Mouse (Mus musculus): ENCODE measurements at regions not wholly inside any gene's neighbourhood (a gene's known extent, or its start where the extent isn't known, plus 50 kb on each side); places are given as distances from the start of the nearest gene placed in this dataset.

DNA sequence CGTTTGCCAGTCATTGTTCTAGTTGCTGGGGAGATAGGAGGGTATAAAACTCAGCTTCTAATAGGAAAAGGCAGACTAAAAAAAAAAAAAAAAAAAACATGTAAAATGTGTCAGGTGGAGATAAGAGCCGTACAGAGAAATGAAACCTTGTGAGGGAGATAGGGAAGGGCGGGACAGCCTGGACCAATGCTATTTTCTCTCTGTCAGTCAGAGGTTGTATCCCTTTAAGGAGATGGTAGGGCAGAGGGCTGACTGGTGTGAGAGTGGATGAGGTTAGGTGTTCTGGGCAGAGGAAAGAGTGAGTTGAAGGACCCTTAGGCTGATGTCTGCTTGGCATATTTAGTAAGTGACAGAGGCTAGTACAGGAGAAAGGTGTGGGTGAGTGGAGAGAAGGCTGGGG, 169.2 kb upstream of the Serpine2 start:
- peak; percentile 15 for DNase-seq (ENCODE audit: low spot score)

DNA sequence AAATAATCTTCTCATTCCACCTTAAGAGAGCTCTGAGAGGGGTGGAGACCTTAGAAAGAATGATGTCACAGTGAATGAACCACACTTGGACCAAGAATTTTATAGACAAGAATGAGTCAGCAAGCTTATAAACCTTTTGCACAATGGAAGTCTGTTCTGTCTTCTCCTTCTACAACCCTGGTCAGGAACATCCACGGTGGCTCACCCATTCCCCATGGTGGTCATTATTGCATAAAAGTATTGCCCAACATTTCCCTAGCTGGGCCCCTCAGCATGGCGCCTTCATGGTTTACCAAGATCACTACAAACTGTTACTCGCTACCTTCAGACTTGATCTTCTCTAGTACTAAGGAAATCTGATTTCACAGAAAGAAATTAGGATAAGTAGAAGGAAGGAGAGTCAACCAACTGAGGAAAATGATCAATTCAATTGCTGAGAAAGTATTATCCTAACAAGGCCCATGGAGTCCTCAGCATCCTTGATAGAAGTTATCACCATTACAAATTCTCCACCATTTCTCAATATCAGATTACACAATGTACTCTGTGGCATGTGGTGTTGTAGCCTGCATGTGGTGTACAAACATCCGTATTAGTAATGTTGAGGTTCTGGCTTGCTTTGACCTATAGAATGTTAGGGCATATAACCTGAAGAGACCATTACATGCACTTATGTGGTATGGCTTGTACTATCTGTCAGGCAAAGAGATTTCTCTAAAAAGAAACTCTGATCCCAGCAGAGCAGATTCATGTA, 165.1 kb upstream of the Serpine2 start:
- no peak for DNase-seq (ENCODE audit: low spot score)

DNA sequence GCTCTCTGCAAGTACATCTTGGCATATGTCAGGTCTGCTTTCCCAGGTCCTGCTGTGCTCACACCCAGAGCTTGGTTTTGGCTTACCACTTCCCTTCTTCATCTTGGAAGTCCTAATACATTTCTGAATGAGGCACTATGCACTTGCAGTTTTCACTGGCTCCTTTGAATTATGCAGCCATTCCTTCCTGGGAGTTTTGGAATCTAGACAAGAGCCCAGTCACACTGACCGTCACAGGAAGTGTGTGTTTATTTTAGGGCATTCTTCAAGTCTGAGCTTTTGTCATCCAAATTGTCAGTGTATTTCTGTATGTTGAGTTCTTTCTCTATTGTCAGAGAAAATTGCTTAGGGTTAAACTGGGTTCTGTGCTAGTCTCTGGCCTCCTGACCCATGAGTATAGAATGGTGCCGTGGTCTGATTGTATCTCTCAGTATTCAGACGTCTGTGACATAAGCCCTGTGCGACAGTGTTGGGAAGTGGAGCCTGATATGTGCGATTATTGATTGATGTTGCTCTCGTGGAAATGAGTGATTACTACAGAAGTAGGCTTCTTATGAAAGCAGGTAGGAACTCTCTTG, 162.6 kb upstream of the Serpine2 start:
- DNase-seq (ENCODE audit: low spot score): no peak

DNA sequence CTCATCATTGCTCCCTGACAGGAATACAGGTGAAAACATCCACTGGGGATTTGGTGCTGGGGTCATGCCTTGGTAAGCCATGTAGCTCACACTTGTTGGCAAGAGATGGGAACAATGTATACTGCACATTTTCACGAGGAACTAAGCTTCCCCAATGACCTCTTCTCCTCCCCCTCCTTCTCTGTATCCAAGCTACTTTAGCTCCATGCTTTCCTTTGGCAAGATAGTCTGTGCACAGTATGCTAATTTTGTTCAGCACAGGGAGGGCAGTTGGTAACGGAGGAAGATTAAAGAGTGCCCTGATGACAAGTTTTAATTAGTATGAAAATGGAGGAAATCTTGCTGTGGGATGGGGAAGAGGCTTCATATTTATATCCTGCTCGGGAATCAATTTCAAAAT, 160.9 kb upstream of the Serpine2 start:
- DNase-seq (ENCODE audit: low spot score): no peak

DNA sequence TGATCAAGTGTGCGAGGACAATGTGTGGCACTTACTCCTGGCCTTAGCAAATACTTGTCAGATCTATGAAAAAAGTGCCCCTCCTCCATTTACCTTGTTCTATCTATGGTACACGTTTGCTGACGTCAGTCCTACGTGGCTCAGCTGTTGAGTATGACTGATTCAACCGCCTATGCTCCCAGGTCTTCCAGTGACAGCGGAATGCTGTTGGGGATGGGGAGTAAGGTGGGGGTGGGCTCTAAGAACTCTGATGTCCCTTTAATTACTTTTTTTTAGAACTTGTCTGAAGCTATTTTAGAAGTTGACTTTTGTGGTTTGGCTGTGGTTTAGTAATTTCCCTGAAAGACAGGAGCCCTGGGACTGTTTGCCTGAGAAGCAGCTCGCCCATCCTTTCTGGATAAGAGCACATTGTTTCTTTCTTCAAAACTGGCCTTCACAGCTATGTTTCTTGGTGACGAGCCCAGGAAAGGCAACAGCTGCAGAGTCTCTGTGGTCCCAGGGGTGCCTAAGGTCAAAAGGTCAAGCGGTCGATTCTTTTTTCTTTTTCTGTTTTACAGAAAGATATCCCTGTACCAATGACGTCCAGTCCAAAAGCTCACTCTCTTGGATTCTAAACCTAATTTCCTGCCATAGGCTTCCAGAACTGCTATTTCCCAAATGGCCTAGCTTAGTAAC, 157.5 kb upstream of the Serpine2 start:
- DNase-seq (ENCODE audit: low spot score): no peak

DNA sequence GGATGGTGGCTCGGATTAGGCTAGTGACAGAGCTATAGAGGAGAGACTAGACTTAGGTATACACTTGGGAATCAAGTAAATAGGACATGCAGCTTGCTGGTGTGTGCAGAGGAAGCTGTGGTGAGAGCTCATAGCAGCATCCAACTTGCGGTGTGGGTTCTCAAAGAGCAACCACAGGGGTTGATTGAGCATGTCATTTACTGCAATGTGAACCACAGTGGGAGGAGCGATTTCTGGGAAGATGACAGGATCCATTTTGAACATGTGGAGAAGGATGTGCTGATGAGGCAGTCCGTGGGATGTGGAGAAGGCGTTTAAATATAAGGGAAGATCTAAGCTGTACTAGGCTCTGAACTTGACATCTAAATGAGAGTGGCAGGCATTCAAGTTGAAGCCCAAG, 154.5 kb upstream of the Serpine2 start:
- no peak for DNase-seq (ENCODE audit: low spot score)

DNA sequence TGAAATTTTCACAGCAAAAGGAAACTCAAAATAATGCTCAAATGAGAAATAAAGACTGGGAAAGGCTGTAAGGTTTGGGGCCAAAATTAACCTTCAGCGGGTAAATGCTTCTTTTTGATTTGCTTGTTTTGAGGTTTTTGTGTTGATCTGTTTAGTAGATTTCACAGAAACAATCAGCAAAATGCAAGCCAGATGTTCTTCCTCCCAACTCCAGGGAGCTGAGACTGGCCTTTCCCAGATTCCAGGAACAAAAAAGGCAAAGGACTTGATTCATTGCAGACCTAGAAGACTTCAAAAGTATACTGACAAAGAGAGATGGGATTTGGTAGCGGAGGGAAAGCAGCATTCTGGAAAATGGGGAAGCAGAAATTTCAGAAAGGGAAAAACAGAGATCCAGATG, 153.6 kb upstream of the Serpine2 start:
- DNase-seq (ENCODE audit: low spot score): no peak

DNA sequence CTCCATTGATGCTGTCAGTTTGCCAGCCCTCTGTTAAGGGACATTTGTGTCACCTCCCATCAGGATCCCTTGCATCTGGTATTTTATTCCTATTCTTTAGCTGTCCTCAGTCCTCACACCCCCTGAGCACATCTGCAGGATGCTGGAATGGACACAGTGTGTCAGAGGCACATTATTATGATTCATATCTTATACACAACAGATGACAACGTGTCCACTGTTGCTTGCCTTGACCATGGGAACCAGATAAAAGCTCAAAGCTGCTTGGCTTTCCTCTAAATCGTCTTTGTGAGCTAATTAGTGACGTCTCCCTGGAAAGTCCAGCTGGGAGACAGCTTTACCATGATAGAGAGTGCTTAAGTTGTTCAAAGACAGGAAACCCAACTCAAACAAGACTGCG, 149.7 kb upstream of the Serpine2 start:
- no peak for DNase-seq (ENCODE audit: low spot score)

DNA sequence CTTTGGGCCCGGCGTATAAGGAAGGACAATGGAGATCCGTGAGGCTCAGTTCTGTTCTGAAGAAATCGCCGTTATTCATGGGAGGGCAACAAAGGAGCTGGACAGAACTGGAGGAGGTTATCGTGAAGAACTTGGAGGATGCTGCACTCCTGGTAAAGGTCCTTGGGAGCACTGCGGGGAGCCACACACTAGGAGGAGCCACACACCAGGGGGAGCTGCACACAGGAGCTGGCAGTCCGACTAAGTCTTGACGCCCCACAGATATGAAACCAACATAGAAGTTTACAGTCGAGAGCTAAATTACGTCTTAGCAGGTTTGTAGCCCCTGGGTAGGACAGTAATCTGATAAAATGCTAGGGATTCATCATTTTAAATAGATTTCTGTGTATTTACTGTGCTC, 138.1 kb upstream of the Serpine2 start:
- no peak for DNase-seq (ENCODE audit: low spot score)

DNA sequence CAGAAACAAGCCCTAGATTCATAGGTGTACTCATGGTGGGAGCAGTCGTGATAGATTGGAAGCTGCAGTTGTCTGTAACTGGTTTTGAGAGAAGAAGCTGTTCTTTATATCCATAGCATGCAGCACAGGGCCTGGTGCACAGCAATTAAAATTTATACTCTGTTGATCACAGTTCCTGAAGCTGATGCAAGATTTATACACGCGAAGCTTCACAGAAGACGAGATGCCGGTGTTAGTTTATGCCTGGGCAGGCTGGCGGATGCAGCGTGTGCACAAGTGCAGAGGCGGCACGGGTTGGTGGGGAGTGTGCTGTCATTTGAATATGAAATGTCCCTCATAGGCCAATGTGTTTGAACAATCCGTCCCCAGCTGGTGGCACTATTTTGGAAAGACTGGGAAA, 136.9 kb upstream of the Serpine2 start:
- DNase-seq (ENCODE audit: low spot score): no peak

DNA sequence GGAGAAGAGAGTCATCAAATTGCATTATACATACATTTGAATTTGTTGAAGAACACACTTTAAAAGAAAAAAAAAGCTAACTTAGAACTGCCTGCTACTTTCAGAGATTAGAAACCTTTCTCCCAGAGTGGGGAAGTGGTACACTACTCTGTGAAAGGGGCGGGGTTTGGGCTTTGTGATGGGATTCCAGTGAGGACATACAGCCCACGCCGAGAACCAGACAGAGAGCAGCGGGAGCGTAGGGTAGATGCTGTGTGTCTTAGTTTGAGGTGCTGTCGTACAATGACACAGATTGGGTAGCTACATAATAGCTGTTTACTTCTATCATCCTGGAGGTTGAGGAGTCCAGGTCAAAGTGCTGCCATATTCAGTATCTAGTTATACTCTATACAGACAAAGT, 136.5 kb upstream of the Serpine2 start:
- DNase-seq (ENCODE audit: low spot score): no peak

DNA sequence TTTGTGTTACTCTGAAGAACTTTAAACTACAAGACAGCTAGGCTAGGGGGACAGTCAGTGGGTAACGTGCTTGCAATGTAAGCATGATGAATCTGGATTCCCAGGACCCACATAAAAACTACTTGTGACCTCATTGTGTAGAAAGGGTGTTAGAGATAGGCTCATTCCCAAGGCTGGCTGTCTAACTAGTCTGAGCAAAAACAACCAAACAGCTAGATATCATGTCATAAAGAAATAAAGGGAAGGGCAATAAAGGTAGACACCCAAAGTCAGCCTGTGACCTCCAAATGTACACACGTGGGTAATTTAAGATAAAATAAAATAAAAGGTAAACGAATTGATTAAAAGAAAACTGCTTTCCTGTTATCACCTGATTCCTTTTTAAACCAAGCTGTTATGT, 123.7 kb upstream of the Serpine2 start:
- DNase-seq (ENCODE audit: low spot score): no peak

DNA sequence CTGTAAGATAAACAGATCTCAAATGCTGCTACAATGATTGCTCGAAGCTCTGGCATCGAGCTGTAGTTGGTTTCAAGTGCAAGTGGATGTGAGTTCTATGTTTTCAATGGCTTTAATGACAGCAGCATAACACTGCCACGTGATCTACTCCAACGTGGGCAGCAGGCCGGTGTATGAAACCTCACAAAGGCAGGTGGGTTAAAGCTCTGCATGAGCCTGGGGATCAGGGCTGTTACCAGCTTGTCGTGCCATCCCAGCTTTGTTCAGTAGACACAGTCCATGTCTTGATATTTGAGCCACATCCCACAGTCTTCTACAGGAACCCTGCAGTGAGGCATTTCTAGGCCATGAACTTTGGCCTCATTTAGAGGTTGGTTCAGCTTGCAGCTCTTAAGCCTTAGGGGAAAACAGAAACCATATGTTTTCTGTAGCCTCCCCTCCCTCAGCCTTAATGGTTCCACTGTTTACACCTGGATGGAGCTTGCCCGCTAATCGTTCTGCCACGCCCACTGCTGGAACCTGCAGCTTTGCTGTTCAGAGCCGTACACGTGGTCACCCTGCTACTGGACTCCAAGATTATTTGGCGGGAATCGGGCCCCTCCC, 121.8 kb upstream of the Serpine2 start:
- DNase-seq (ENCODE audit: low spot score): peak; percentile 9

DNA sequence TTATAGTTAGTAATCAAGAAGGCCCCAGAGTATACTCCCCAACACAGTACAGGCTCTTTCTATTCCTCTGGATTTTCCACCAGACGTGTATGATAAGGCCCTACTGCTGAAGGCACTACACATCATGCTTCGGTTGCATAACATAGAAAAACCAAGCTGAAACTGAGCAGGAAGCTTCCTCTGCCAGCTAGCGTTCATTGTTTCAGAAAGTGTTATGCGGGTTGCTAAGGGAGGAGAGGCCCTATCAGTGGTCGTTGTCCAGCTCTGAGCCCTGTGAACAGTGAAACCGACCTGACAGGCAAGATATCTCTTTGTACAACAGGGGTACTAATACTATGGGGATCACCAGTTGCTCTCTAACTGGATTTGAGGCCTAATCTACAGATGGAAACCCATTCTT, 118.9 kb upstream of the Serpine2 start:
- no peak for DNase-seq (ENCODE audit: low spot score)

DNA sequence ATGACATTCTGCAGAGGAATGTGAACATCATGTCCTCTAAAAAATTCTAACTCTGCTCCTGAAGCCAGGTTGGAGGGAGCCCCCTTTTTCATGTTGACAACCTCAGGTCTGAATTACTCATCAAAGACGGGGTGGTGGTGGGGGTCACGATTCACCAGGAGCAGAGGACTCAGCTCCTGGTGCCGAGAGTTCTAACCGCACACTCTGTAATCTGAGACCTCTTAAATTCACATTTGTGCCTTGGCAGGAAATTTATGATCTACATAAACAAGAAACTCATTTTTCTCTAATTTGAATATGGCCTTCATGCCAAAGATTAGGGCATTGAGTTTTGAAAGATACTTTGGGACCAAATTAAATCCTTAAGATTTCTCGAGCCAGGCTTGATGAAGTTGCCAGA, 117.2 kb upstream of the Serpine2 start:
- DNase-seq (ENCODE audit: low spot score): no peak

DNA sequence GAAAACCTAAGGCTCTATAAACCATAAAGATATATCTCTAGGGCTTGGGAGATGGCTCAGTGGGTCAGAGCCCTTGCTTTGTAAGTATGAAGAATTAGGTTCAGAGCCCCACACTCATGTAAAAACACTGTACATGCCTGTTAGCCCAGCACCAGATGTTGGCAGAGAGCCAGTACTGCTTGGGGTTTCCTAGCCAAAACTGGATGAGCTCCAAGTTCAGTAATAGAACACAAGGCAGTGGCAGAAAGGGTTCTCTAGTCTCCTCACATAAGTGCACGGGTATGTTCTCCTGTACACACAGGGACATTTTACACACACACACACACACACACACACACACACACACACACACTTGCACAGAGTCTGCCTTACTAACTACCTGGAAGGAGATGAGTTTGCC, 95.1 kb upstream of the Serpine2 start:
- DNase-seq (ENCODE audit: low spot score): no peak

DNA sequence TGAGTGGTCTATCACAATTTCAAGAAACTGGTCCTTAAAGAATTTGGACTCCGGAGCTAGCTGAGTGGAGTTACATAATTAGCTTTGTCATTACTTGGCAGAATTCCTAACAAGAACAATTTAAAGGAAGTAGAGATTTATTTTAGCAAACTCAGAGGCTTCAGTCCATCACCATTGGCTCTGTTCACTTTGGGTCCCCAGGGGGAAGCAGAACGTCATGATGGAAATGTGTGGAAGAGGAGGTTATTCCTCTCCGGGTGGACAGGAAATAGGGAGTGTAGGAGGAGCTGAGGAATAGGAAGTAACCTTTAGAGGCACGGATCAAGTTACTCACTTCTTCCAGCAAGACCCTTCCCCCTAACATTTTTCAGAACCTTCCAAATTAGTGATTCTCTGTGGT, 83.3 kb upstream of the Serpine2 start:
- DNase-seq (ENCODE audit: low spot score): no peak

DNA sequence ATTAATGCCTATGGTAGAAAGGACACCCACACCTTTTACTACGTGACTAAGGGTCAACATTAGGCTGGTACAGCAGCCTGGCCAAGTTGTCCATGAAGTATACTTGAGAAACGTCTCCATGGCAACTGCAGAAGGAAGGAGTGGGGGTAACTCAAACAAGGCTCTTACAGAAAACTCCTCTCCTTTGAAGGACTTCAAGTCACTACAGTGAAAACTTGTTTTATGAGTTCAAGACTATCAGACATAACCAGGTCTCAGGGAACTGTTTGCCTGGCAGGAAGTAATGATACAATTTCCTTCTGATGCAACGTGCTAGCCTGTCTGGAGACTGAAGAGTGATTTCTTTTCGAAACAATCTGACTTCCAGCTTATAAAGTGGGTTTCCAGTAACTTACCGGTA, 71.5 kb upstream of the Serpine2 start:
- DNase-seq (ENCODE audit: low spot score): no peak

DNA sequence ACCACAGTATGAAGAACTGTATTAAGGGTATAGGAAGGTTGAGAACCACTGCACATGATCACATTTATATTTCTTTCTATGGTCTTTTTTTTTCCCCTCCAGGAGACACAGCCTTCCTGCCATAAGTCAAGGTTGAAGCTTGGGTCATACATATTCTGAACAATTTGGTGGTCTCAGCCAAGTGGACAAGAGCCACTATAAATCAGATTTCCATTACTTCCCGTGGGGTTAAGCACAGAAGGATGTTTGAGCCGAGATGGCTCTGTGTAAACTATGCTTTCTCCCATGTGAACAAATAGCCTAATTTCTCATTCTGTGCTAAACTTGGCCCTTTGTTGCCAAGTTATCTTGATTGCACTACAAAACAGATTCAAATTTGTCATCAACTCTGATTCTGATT, 66.8 kb upstream of the Serpine2 start:
- no peak for DNase-seq (ENCODE audit: low spot score)

DNA sequence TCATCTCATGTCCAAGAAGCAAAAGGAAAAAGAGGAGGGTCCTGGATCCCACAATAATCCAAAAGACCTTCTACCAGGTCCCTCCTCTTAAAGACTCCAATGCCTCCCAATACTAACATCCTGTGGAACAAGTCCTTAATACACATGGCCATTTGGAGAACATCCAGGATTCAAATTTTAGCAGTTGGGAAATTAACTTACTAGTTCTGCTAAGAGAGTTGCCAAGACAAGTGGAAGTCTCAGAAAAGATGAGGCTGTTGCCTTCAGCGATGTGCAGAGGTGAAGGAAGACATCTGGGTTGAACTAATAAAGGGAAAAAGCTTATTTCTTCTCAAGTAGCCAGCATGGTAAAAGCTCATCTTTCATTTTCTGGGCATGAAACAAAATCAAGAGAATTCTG, 64.8 kb upstream of the Serpine2 start:
- no peak for DNase-seq (ENCODE audit: low spot score)

DNA sequence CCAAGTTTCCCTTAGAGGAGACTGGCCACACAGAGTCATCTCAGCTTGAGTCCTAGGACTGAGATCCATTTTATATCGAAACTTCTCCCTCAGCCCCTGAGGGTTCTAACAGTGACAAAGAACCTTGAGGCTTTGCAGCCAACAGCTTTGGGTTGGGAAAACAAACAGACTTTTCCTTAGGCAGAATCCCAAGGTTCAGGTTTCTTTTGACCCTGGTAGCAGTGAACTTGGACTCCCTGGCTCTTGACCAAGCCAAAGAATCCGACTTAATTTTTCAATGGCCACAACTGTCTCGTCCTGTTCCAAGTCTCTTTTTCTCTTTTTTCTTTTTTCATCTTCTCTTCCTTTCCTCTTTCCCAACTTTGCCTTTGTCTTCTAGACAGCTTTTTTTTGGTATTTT, 60.9 kb upstream of the Serpine2 start:
- no peak for DNase-seq (ENCODE audit: low spot score)

DNA sequence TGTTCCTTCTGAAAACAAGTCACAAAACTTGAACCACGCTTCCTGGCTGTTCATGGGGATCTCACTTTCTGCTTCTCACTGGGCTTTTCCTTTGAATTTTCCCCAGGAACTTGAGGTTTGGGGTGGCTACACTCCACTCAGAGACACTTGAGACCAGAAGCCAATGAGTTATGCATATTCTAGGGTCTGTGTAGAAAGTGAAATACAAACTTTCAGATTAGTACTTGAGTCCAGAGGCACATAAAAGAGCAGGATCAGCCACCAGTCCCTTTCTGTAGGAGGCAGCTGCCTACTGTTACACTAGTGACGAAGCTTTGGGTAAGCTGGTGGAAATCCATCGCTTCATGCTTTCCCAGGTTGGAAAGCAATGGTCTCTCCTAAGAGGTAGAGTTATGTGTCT, 60.4 kb upstream of the Serpine2 start:
- no peak for DNase-seq (ENCODE audit: low spot score)

DNA sequence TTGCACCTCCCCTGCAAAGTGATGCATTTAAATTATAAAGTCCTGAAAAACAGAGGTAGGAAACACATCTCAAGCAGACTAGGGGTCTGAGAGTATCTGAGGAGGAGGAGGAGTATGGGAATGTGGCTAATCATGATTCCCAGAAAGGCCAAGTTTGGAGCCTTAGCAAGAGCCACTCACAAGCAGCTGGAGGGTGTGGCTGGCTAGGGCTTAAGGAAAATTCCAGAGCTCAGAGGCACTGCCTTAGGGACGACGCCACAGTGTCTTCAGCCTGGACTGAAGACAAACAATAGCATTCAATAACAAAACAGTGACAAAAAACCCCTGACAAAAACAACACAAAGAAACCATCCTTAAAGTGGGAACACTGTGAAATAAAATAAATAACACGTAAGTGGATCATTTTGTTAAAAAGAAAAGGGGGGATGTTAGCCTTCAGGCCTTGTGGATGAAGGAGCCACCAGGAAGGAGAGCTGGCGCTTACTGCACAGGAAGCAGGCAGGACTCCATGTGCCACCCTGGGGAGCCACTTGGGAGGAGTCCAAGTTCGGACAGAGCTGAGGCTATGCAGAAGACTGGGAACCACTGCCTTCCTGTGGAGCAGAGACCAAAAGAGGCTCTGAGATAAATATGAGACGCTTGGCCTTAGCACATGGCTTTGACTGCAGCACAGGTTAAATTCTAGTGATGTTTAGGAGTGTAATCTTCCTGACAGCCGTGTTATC, 56.6 kb upstream of the Serpine2 start:
- no peak for DNase-seq (ENCODE audit: low spot score)
